Mouse (Mus musculus) retina, adult 2 months (tissue): Measurements from ENCODE around the gene Dock7.

Experiments used
- DNase-seq: peaks from one replicate; pipeline ENCODE4 v3.0.0-alpha.2; 2012; ENCODE audit warnings: low read depth, low spot score

Gene Dock7

GRCm38 (mm10) chr4:98917724-98918123 lies 203.0 kb downstream of the Dock7 start:
- no peak for DNase-seq

DNA sequence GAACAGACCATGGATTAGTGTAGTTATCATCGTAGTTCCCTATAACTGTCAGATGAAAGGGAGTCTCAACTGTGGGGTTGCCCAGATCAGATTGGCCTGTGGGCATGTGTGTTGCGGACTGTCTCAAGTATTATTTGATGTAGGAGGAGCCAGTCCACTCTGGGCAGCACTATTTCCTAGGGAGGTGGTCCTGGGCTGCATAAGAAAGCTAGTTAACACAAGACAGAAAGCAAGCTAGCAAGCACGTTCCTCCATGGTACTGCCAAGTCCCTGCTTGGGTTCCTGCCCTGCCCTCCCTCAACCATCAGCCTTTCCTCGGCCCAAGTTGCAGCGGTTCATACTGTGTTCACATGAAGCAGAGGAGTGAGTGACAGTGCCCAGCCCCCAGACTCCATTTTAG lies 210.5 kb downstream of the Dock7 start:
- no peak for DNase-seq

GRCm38 (mm10) chr4:98887148-98887547 lies 233.6 kb downstream of the Dock7 start:
- DNase-seq, result peak; percentile 42
